Mouse (Mus musculus) gastrocnemius, postnatal 10 days (tissue): ENCODE data around the gene Mrps33. TPM values are rescaled to one million over a fixed set of nuclear protein-coding genes. Genes with fewer than 3 reads are reported as not detected.

Experiments
- DNase-seq: peaks from one replicate; pipeline ENCODE4 v3.0.0; 2021; ENCODE audit warnings: mixed read lengths
- long read RNA-seq, 2 experiments: library from polyadenylated mRNA; stranded (forward); transcript quantifications; one replicate each; pipeline ENCODE4 v2.0.0; 2021
- total RNA-seq, 2 experiments: library from RNA; stranded (reverse); gene quantifications; 2 replicates each; pipeline ENCODE4 v1.2.3; 2021

Gene Mrps33
- total RNA-seq: 10 to 100 TPM; 57.4 to 61.1 TPM
- long read RNA-seq, experiment 1, transcript Mrps33-201 (3 exons, 1,107 nt): major isoform, 38 of 46 reads
- long read RNA-seq, experiment 1, transcript Mrps33-202 (3 exons, 500 nt): minor isoform, 5 of 46 reads
- long read RNA-seq, experiment 1, partial matches to known transcripts: 2 of 46 reads
- long read RNA-seq, experiment 1, other reads (novel, unspliced or antisense): 1 of 46 reads
- long read RNA-seq, experiment 2, transcript Mrps33-201 (3 exons, 1,107 nt): major isoform, 43 of 49 reads
- long read RNA-seq, experiment 2, partial matches to known transcripts: 1 of 49 reads
- long read RNA-seq, experiment 2, other reads (novel, unspliced or antisense): 4 of 49 reads

GRCm38 (mm10) chr6:39810612-39811116, at the start of gene Mrps33:
Mrps33 (minus strand) TSS chr6:39810988.
- peak; percentile 98 for DNase-seq

GRCm38 (mm10) chr6:39849667-39850066, 38.9 kb upstream of the Mrps33 start:
- DNase-seq: no peak

GRCm38 (mm10) chr6:39848766-39849165, 38.0 kb upstream of the Mrps33 start:
- no peak for DNase-seq

GRCm38 (mm10) chr6:39847538-39847937, 36.8 kb upstream of the Mrps33 start:
- no peak for DNase-seq

GRCm38 (mm10) chr6:39843698-39844342, 33.0 kb upstream of the Mrps33 start:
- no peak for DNase-seq

GRCm38 (mm10) chr6:39828736-39829135, 17.9 kb upstream of the Mrps33 start:
- DNase-seq: peak; percentile 28

GRCm38 (mm10) chr6:39821241-39821640, 10.5 kb upstream of the Mrps33 start:
- no peak for DNase-seq

GRCm38 (mm10) chr6:39818922-39819321, 8.1 kb upstream of the Mrps33 start:
- no peak for DNase-seq

GRCm38 (mm10) chr6:39808511-39808910, 2.3 kb downstream of the Mrps33 start:
- DNase-seq: no peak

GRCm38 (mm10) chr6:39807050-39807560, 3.7 kb downstream of the Mrps33 start:
- no peak for DNase-seq

GRCm38 (mm10) chr6:39806336-39806735, 4.5 kb downstream of the Mrps33 start:
- DNase-seq: no peak

- DNase-seq: no peak
These were observed 4.9 kb downstream of the Mrps33 start for GRCm38 (mm10) chr6:39805916-39806315.

- no peak for DNase-seq
These were observed 9.8 kb downstream of the Mrps33 start for GRCm38 (mm10) chr6:39800977-39801376.

- no peak for DNase-seq
These were observed 13.7 kb downstream of the Mrps33 start for GRCm38 (mm10) chr6:39797076-39797475.

- no peak for DNase-seq
These were observed 14.6 kb downstream of the Mrps33 start for GRCm38 (mm10) chr6:39796150-39796549.

- no peak for DNase-seq
These were observed 19.0 kb downstream of the Mrps33 start for GRCm38 (mm10) chr6:39791806-39792205.

GRCm38 (mm10) chr6:39788408-39788807, 22.4 kb downstream of the Mrps33 start:
- DNase-seq: no peak

GRCm38 (mm10) chr6:39787783-39788182, 23.0 kb downstream of the Mrps33 start:
- DNase-seq: no peak

GRCm38 (mm10) chr6:39785944-39786343, 24.8 kb downstream of the Mrps33 start:
- DNase-seq: no peak

- no peak for DNase-seq
These were observed 27.3 kb downstream of the Mrps33 start for GRCm38 (mm10) chr6:39783521-39783920.

GRCm38 (mm10) chr6:39782618-39783017, 28.2 kb downstream of the Mrps33 start:
- no peak for DNase-seq

- DNase-seq: no peak
These were observed 28.8 kb downstream of the Mrps33 start for GRCm38 (mm10) chr6:39781766-39782530.
